Mouse (Mus musculus): ENCODE results near the gene P3h1. TPM values are rescaled to one million over a fixed set of nuclear protein-coding genes. Genes with fewer than 3 reads are reported as not detected.

Gene P3h1
- 31.3 and 34.0 TPM in 2 replicates for polyA plus RNA-seq (2015; fragmentation: Nextera tagmentation; extraction: Ambion mirVana)

DNA sequence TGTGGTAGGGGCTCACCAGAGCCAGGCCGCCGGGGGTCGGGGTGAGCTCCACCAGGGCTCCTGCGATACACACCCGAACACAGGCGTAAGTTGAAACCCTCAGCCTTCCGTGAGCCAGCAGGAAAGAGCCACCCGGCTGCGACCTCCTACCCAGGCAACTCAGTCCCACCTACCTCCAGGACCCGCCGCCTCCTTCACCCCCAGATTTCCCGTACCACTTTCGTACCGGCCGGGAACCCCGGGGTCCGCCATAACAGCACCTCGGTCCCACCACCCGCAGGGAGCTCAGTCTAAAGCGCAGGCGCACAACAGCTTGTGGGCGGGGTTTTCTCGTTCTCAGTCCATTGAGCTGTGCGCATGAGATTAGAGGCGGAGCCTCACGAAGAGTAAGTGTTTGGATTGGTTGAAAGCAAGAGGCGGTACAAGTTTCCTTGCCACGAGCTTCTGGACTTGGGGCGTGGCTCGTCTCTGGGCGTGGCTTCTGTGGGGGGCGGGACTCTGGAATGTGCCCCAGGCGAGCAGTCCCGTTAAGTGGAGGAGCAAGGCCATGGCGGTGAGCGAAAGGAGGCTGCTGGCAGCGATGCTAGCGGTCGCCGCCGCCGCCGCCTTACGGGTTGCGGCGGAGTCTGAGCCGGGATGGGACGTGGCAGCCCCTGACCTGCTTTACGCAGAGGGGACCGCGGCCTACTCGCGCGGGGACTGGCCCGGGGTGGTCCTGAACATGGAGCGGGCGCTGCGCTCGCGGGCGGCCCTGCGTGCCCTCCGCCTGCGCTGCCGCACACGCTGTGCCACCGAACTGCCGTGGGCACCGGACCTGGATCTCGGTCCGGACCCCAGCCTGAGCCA lies at the start of gene P3h1, which contains the start of gene AU022252:
Gene P3h1 (plus strand): TSS at position 506 of the 846 bp plus-strand sequence.
Gene AU022252 (minus strand): TSS at position 303 of the 846 bp plus-strand sequence.
- peak; percentile 98 for ATAC-seq (ENCODE audit: insufficient read depth, low FRiP score)

DNA sequence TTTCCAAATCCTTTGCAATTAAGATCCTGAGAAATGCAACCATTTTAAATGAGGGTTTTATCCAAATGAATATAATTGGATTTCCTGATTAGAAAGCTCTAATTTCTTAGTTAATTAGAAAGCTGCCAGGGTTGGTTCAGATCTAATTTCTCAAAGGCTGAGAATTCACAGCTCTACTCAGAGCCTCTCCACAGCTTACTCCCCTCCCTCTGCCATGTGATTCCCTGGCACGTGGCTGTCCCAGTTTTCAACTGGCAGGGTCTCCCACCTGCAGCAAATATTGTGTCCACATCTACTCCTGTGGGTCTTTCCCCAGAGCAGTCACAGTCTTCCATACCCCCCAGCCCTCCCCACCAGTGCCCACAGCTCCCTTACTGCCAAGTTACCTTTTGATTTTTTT lies 49.2 kb upstream of the P3h1 start:
- Histone ChIP-seq H3K27ac (ENCODE audit: low read length) (no peak overlapping the region), H3K4me3 (replicated peaks; ENCODE audit: low read length) (no peak overlapping the region), H3K9ac (ENCODE audit: low read length) (no peak overlapping the region), H3K4me2 (ENCODE audit: low read depth, low read length) (no peak overlapping the region), H3K27me3 (ENCODE audit: control insufficient read depth, insufficient read depth, low read length) (no peaks in the 10 kb centered on the region), H3K4me1 (ENCODE audit: control insufficient read depth, insufficient read depth, low read length) (no peaks in the 10 kb centered on the region), H3K9me3 (replicated peaks; ENCODE audit: control insufficient read depth, low read length) (no peaks in the 10 kb centered on the region), H3K36me3 (ENCODE audit: control insufficient read depth, insufficient read depth, low read length) (no peaks in the 10 kb centered on the region)
- ATAC-seq (ENCODE audit: insufficient read depth, low FRiP score), result no peak
- whole genome bisulfite sequencing, result 48% methylated on average over 1 of the region's 1 CpGs

More for the DNA sequence above, at the start of gene P3h1, which contains the start of gene AU022252:
- Histone ChIP-seq H3K27me3 (ENCODE audit: control insufficient read depth, insufficient read depth, low read length) (no peaks in the 10 kb centered on the region), H3K9ac (ENCODE audit: low read length) (peak within 1 kb of the TSS; percentile 88), H3K4me1 (ENCODE audit: control insufficient read depth, insufficient read depth, low read length) (peaks cover 11% of the 10 kb centered on the region; the same call in 1 of the 2 replicates), H3K36me3 (ENCODE audit: control insufficient read depth, insufficient read depth, low read length) (no peaks in the 10 kb centered on the region), H3K4me3 (replicated peaks; ENCODE audit: low read length) (peak within 1 kb of the TSS; percentile 87), H3K4me2 (ENCODE audit: low read depth, low read length) (peak within 1 kb of the TSS; percentile 69), H3K27ac (ENCODE audit: low read length) (peak within 1 kb of the TSS; percentile 76), H3K9me3 (replicated peaks; ENCODE audit: control insufficient read depth, low read length) (no peaks in the 10 kb centered on the region)
- WGBS, result under 1% methylated on average over 71 of the region's 71 CpGs

DNA sequence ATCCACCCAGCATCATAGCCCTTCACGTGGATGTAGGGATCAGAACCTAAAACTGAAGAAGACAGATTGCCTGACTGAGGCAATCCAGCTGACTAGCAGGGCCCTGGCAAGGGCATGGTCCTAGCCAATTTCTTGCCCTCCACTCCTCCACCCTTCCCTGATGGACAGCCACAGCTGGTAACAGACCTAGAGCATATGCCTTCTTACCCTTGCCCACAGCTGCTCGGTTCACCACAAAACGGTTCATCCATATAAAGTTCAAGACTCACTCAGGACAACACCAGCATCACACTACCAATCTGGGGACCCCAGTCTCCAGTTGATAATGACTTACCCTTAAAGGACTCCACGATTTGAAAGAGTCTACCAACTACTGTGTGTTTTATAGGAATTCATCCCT lies 46.9 kb upstream of the P3h1 start:
- Histone ChIP-seq H3K9me3 (replicated peaks; ENCODE audit: control insufficient read depth, low read length) (no peaks in the 10 kb centered on the region), H3K27ac (ENCODE audit: low read length) (no peak overlapping the region), H3K4me1 (ENCODE audit: control insufficient read depth, insufficient read depth, low read length) (no peaks in the 10 kb centered on the region), H3K9ac (ENCODE audit: low read length) (no peak overlapping the region), H3K27me3 (ENCODE audit: control insufficient read depth, insufficient read depth, low read length) (no peaks in the 10 kb centered on the region), H3K4me2 (ENCODE audit: low read depth, low read length) (no peak overlapping the region), H3K4me3 (replicated peaks; ENCODE audit: low read length) (no peak overlapping the region), H3K36me3 (ENCODE audit: control insufficient read depth, insufficient read depth, low read length) (no peaks in the 10 kb centered on the region)
- 79% methylated on average over 4 of the region's 4 CpGs for WGBS
- ATAC-seq (ENCODE audit: insufficient read depth, low FRiP score), result no peak

DNA sequence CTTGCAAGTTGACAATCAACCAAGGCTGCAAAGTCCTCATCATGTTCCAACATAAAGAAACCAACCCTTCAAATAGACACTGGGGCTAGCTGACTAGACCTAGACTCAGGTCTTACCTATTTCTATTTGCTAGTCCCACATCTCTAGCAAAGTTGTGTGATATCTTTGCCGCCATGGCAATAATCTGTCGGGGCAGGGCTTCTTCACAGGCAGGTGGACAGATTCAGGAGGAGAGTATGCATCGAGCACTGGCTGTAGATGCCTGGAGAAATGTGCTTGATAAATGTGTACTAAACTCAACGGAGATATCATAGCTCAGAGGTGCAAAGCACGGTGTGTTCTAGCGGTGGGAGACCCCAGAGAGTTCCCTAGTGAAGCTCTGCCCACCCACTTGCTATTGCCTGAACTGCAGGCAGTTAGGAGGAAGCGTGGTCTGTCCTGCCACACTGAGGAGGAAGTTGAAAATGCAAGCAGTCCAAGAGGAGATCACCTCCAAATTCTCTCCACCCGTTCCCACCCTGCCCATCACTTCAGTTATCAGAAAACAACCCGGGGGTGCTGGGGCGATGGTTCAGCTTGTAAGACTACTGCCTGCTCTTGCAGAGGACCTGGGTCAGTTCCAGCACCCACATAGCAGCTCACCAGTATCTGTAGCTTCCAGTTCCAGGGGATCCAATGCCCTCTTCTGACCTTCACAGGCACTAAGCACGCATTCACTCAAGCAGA lies 44.5 kb upstream of the P3h1 start:
- no peak overlapping the region for H3K9ac ChIP-seq (ENCODE audit: low read length)
- no peaks in the 10 kb centered on the region for H3K27me3 ChIP-seq (ENCODE audit: control insufficient read depth, insufficient read depth, low read length)
- no peak overlapping the region for H3K4me3 ChIP-seq (replicated peaks; ENCODE audit: low read length)
- H3K36me3 ChIP-seq (ENCODE audit: control insufficient read depth, insufficient read depth, low read length), result no peaks in the 10 kb centered on the region
- no peak overlapping the region for H3K4me2 ChIP-seq (ENCODE audit: low read depth, low read length)
- WGBS, result 36% methylated on average over 11 of the region's 11 CpGs
- no peak overlapping the region for H3K27ac ChIP-seq (ENCODE audit: low read length)
- no peaks in the 10 kb centered on the region for H3K9me3 ChIP-seq (replicated peaks; ENCODE audit: control insufficient read depth, low read length)
- H3K4me1 ChIP-seq (ENCODE audit: control insufficient read depth, insufficient read depth, low read length), result no peaks in the 10 kb centered on the region
- no peak for ATAC-seq (ENCODE audit: insufficient read depth, low FRiP score)

DNA sequence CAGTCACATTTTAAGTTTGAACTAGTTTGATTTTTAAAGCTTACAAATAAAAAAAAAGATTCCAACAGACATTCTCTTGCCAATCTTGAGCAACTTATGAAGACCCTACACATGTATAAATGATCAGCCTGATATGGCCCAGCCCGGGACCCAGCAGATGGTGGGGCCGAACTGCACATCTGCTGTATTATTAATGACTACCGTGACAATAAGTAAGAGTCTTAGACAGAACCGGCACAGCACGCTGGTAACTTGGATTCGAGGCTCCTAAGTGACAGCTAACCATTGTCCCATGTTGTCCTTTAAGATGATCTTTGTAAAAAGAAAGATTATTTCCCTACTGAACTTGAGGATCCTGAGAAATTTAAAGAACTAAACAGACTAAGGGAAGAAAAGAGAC lies 43.3 kb upstream of the P3h1 start:
- Histone ChIP-seq H3K27ac (ENCODE audit: low read length) (no peak overlapping the region), H3K36me3 (ENCODE audit: control insufficient read depth, insufficient read depth, low read length) (no peaks in the 10 kb centered on the region), H3K4me3 (replicated peaks; ENCODE audit: low read length) (no peak overlapping the region), H3K27me3 (ENCODE audit: control insufficient read depth, insufficient read depth, low read length) (no peaks in the 10 kb centered on the region), H3K4me2 (ENCODE audit: low read depth, low read length) (no peak overlapping the region), H3K9ac (ENCODE audit: low read length) (no peak overlapping the region; the same call in 1 of the 2 replicates), H3K9me3 (replicated peaks; ENCODE audit: control insufficient read depth, low read length) (no peaks in the 10 kb centered on the region), H3K4me1 (ENCODE audit: control insufficient read depth, insufficient read depth, low read length) (no peaks in the 10 kb centered on the region)
- 66% methylated on average over 6 of the region's 6 CpGs for WGBS
- ATAC-seq (ENCODE audit: insufficient read depth, low FRiP score), result no peak

DNA sequence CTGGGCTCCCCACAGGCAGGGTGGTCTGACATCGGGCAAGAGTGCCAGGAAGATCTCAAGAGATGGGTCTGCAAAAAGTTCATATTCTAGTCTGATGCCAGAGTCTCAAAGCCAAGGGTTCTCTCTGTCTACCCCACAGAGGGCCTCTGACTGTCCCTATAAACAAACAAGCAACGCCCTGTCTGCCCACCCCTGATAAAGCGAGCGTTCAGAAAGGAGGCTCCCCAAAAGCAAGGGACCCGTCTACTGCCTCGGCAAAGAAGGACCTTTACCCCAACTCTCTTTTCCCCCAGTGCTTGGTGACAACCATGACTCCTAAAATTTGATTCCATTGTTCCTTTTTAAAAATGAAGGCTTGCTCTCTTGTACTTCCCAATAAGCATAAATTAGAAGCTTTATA lies 42.9 kb upstream of the P3h1 start, which contains the start of gene Ermap:
Gene Ermap (minus strand): TSS at position 148 of the 400 bp plus-strand sequence.
- no peak within 1 kb of the TSS for H3K4me3 ChIP-seq (replicated peaks; ENCODE audit: low read length)
- WGBS, result 65% methylated on average over 6 of the region's 6 CpGs
- H3K9me3 ChIP-seq (replicated peaks; ENCODE audit: control insufficient read depth, low read length), result no peaks in the 10 kb centered on the region
- no peaks in the 10 kb centered on the region for H3K36me3 ChIP-seq (ENCODE audit: control insufficient read depth, insufficient read depth, low read length)
- no peak for ATAC-seq (ENCODE audit: insufficient read depth, low FRiP score)
- H3K27ac ChIP-seq (ENCODE audit: low read length), result no peak within 1 kb of the TSS
- H3K9ac ChIP-seq (ENCODE audit: low read length), result no peak within 1 kb of the TSS; the same call in 1 of the 2 replicates
- no peaks in the 10 kb centered on the region for H3K27me3 ChIP-seq (ENCODE audit: control insufficient read depth, insufficient read depth, low read length)
- no peaks in the 10 kb centered on the region for H3K4me1 ChIP-seq (ENCODE audit: control insufficient read depth, insufficient read depth, low read length)
- H3K4me2 ChIP-seq (ENCODE audit: low read depth, low read length), result no peak within 1 kb of the TSS

DNA sequence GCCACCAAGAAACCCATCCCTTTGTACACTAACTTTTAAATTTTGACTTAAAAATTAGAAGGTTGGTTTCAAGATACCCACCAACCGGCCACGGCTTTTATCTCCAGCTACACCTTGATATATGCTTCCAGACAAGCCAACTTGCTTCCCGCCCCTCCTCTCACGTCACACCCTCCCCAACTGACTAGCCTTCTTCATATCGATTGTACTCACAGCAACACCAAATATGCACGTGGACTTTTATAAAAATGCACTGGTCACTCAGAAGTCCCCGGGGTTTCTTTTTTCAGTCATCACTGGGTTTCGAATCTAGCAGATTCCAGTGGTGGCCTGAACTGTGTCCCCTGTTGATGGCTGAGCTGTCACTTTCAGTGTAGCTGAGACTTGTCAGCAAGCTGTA lies 42.1 kb upstream of the P3h1 start:
- no peak overlapping the region for H3K27ac ChIP-seq (ENCODE audit: low read length)
- no peaks in the 10 kb centered on the region for H3K27me3 ChIP-seq (ENCODE audit: control insufficient read depth, insufficient read depth, low read length)
- no peak for ATAC-seq (ENCODE audit: insufficient read depth, low FRiP score)
- WGBS, result 80% methylated on average over 8 of the region's 8 CpGs
- no peaks in the 10 kb centered on the region for H3K4me1 ChIP-seq (ENCODE audit: control insufficient read depth, insufficient read depth, low read length)
- no peaks in the 10 kb centered on the region for H3K36me3 ChIP-seq (ENCODE audit: control insufficient read depth, insufficient read depth, low read length)
- no peaks in the 10 kb centered on the region for H3K9me3 ChIP-seq (replicated peaks; ENCODE audit: control insufficient read depth, low read length)
- H3K9ac ChIP-seq (ENCODE audit: low read length), result no peak overlapping the region
- H3K4me3 ChIP-seq (replicated peaks; ENCODE audit: low read length), result no peak overlapping the region
- H3K4me2 ChIP-seq (ENCODE audit: low read depth, low read length), result no peak overlapping the region

DNA sequence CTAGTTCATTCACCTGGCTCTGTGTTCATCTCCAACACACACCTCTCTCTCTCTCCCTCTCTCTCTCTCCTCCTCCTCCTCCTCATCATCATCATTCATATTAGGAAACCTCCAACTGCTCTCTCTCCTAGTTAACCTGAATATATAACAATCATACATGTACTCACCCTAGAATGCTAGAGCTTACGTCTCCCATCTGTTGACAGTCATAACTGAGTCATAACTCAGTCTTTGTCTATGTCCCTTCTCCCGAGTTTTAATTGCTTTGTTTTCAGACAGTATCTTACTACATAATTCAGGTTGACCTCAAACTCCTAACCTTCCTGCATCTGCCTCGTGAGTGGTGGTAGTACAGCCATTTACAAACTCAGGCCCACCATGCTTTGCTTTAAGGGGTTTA lies 41.4 kb upstream of the P3h1 start:
- H3K27ac ChIP-seq (ENCODE audit: low read length), result no peak overlapping the region
- no peaks in the 10 kb centered on the region for H3K9me3 ChIP-seq (replicated peaks; ENCODE audit: control insufficient read depth, low read length)
- H3K4me1 ChIP-seq (ENCODE audit: control insufficient read depth, insufficient read depth, low read length), result peaks cover 3% of the 10 kb centered on the region
- ATAC-seq (ENCODE audit: insufficient read depth, low FRiP score), result no peak
- H3K36me3 ChIP-seq (ENCODE audit: control insufficient read depth, insufficient read depth, low read length), result no peaks in the 10 kb centered on the region
- H3K27me3 ChIP-seq (ENCODE audit: control insufficient read depth, insufficient read depth, low read length), result no peaks in the 10 kb centered on the region
- no peak overlapping the region for H3K4me2 ChIP-seq (ENCODE audit: low read depth, low read length)
- no peak overlapping the region for H3K4me3 ChIP-seq (replicated peaks; ENCODE audit: low read length)
- no peak overlapping the region for H3K9ac ChIP-seq (ENCODE audit: low read length)
- WGBS, result 53% methylated on average over 3 of the region's 3 CpGs

DNA sequence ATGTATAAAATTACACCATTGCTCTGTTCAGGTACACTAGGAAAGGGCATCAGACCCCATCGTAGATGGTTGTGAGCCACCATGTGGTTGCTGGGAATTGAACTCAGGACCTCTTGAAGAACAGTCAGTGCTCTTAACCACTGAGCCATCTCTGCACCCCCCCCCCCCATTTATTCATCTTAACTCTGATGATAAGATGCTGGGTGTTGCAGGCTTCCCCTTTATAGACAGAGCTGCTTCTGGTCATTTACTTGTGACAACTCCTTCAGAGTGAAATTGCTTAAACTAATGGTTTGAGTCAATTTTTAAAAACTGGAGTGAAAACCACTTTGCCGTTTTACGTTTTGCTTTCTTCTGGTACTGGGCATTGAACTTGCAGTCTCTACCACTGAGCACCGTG lies 40.0 kb upstream of the P3h1 start:
- Histone ChIP-seq H3K4me1 (ENCODE audit: control insufficient read depth, insufficient read depth, low read length) (peaks cover 9% of the 10 kb centered on the region), H3K9me3 (replicated peaks; ENCODE audit: control insufficient read depth, low read length) (no peaks in the 10 kb centered on the region), H3K4me3 (replicated peaks; ENCODE audit: low read length) (no peak overlapping the region), H3K27ac (ENCODE audit: low read length) (no peak overlapping the region), H3K27me3 (ENCODE audit: control insufficient read depth, insufficient read depth, low read length) (no peaks in the 10 kb centered on the region), H3K9ac (ENCODE audit: low read length) (no peak overlapping the region), H3K4me2 (ENCODE audit: low read depth, low read length) (no peak overlapping the region), H3K36me3 (ENCODE audit: control insufficient read depth, insufficient read depth, low read length) (0 out of 2 replicates have a peak, but pooled peaks cover 2% of the 10 kb centered on the region)
- WGBS, result 88% methylated on average over 4 of the region's 4 CpGs
- no peak for ATAC-seq (ENCODE audit: insufficient read depth, low FRiP score)
